8 mouse cellular contexts compared by ENCODE assay signal in genomic region chr14:50897374-50897765, GRCm38 (mm10). TPM values are rescaled to one million over a fixed set of nuclear protein-coding genes. Genes with fewer than 3 reads are reported as not detected.
DNase-seq lines count a peak whose midpoint lies in the region; ATAC-seq and TF ChIP-seq lines count a peak whose summit lies in the region.

Klhl33 (minus strand) TSS chr14:50897507.

- TF ChIP-seq CTCF in C2C12 (IDR thresholded peaks at IDR 0.05; ENCODE audit: control insufficient read depth, insufficient read depth, insufficient read length), result no peak

- 0 out of 2 replicates have a peak, but pooled peaks cover 3% of the 10 kb centered on the region for H3K4me1 ChIP-seq in brown adipose tissue, adult 24 weeks (ENCODE audit: control insufficient read depth, insufficient read depth, insufficient read length, low read length)
- H3K4me1 ChIP-seq in forebrain, embryonic 14.5 days (ENCODE audit: control insufficient read depth, insufficient read depth, low read length), result no peaks in the 10 kb centered on the region
- H3K4me1 ChIP-seq in hindbrain, embryonic 11.5 days (replicated peaks; ENCODE audit: control insufficient read depth, insufficient read depth, low read length), result no peaks in the 10 kb centered on the region

- no peaks in the 10 kb centered on the region for H3K27me3 ChIP-seq in C2C12 (ENCODE audit: control insufficient read depth, insufficient read depth, insufficient read length)
- 0 out of 2 replicates have a peak, but pooled peaks cover 5% of the 10 kb centered on the region for H3K27me3 ChIP-seq in forebrain, embryonic 14.5 days (replicated peaks; ENCODE audit: control insufficient read depth, insufficient read depth, low read length)
- H3K27me3 ChIP-seq in hindbrain, embryonic 11.5 days (ENCODE audit: control insufficient read depth, insufficient read depth, low read length), result no peaks in the 10 kb centered on the region; the same call in 1 of the 2 replicates

- peak within 1 kb of the TSS; percentile 64 for H3K4me2 ChIP-seq in forebrain, embryonic 14.5 days (ENCODE audit: low read length)
- peak within 1 kb of the TSS; percentile 65 for H3K4me2 ChIP-seq in hindbrain, embryonic 11.5 days (replicated peaks; ENCODE audit: low read depth, low read length)

- DNase-seq in forebrain, embryonic 14.5 days (ENCODE audit: low spot score), result no peak
- DNase-seq in hindbrain, embryonic 11.5 days (ENCODE audit: low spot score), result no peak
- peak; percentile 16 for DNase-seq in mesoderm, embryonic 11.5 days (ENCODE audit: low read depth, low spot score)
- no peak for DNase-seq in thymus, postnatal 14 days
- no peak for DNase-seq in adrenal gland, postnatal 36 days
- DNase-seq in right cerebral cortex, postnatal 10 days (ENCODE audit: low spot score in 2 of 2), result no peak

- H3K4me3 ChIP-seq in C2C12 (ENCODE audit: insufficient read depth, poor library complexity, severe bottlenecking), result no peak within 1 kb of the TSS
- H3K4me3 ChIP-seq in brown adipose tissue, adult 24 weeks (ENCODE audit: insufficient read depth, low read depth, low read length), result peak within 1 kb of the TSS; percentile 34
- H3K4me3 ChIP-seq in forebrain, embryonic 14.5 days (ENCODE audit: low read depth, low read length), result peak within 1 kb of the TSS; percentile 33
- peak within 1 kb of the TSS; percentile 34 for H3K4me3 ChIP-seq in hindbrain, embryonic 11.5 days (ENCODE audit: low read depth, low read length)

- no peaks in the 10 kb centered on the region for H3K79me3 ChIP-seq in C2C12 (ENCODE audit: low read depth)

- 35% methylated on average over 7 of the region's 7 CpGs for WGBS in forebrain, embryonic 14.5 days
- 57% methylated on average over 7 of the region's 7 CpGs for WGBS in hindbrain, embryonic 11.5 days

- no peaks in the 10 kb centered on the region for H3K79me2 ChIP-seq in C2C12 (ENCODE audit: control insufficient read depth, insufficient read depth)

- no peaks in the 10 kb centered on the region for H3K9me3 ChIP-seq in forebrain, embryonic 14.5 days (replicated peaks; ENCODE audit: control insufficient read depth, low read length)
- no peaks in the 10 kb centered on the region for H3K9me3 ChIP-seq in hindbrain, embryonic 11.5 days (ENCODE audit: control insufficient read depth, low read length)

- ATAC-seq in forebrain, embryonic 14.5 days, result no peak
- ATAC-seq in hindbrain, embryonic 11.5 days (ENCODE audit: low FRiP score), result no peak

- H3K36me3 ChIP-seq in C2C12 (ENCODE audit: control insufficient read depth, insufficient read depth), result no peaks in the 10 kb centered on the region
- H3K36me3 ChIP-seq in forebrain, embryonic 14.5 days (ENCODE audit: control insufficient read depth, insufficient read depth, low read length), result no peaks in the 10 kb centered on the region
- no peaks in the 10 kb centered on the region for H3K36me3 ChIP-seq in hindbrain, embryonic 11.5 days (ENCODE audit: control insufficient read depth, insufficient read depth, low read length)

- peak within 1 kb of the TSS; percentile 56 for H3K27ac ChIP-seq in brown adipose tissue, adult 24 weeks (replicated peaks; ENCODE audit: low read depth, low read length)
- no peak within 1 kb of the TSS for H3K27ac ChIP-seq in forebrain, embryonic 14.5 days (ENCODE audit: low read depth, low read length)
- no peak within 1 kb of the TSS for H3K27ac ChIP-seq in hindbrain, embryonic 11.5 days (ENCODE audit: low read depth, low read length)

- H3ac ChIP-seq in C2C12 (ENCODE audit: control insufficient read depth, insufficient read length, low read depth), result peak within 1 kb of the TSS; percentile 65

- peak within 1 kb of the TSS; percentile 60 for H3K9ac ChIP-seq in forebrain, embryonic 14.5 days (ENCODE audit: low read length)
- H3K9ac ChIP-seq in hindbrain, embryonic 11.5 days (ENCODE audit: low read depth, low read length), result peak within 1 kb of the TSS; percentile 52; the same call in 1 of the 2 replicates

TF ChIP-seq in C2C12, 6 proteins besides CTCF, POLR2A, EP300 and RAD21:
- no peak for TF ChIP-seq MAX (IDR thresholded peaks at IDR 0.05)

RNA-seq across cellular contexts. Expression of gene Klhl33, which starts in this region (rescaled TPM):
- 0.26 TPM for polyA plus RNA-seq in C2C12 (2012; fragmentation: generic; extraction: Trizol)
- polyA plus RNA-seq in brown adipose tissue, adult 24 weeks (2012; ENCODE audit: insufficient read depth, insufficient read length, missing spikeins), result 0.32 and 1.4 TPM in 2 replicates
- 0.25 and 0.36 TPM in 2 replicates for polyA plus RNA-seq in forebrain, embryonic 14.5 days (2014; fragmentation: Nextera tagmentation; extraction: Ambion mirVana)
- polyA plus RNA-seq in hindbrain, embryonic 11.5 days (2014; fragmentation: Nextera tagmentation; extraction: Ambion mirVana), result 0.11 TPM in 1 of 2 replicates, not detected in the other
- total RNA-seq in adrenal gland, postnatal 36 days (2021), result under 1 TPM; 0.50 to 0.63 TPM
